Mouse (Mus musculus): ENCODE data around the gene Pitpnm2. TPM values are rescaled to one million over a fixed set of nuclear protein-coding genes. Genes with fewer than 3 reads are reported as not detected.

Gene Pitpnm2
- total RNA-seq, 2 experiments from 2014 or later: 24.7 to 28.9 TPM

DNA sequence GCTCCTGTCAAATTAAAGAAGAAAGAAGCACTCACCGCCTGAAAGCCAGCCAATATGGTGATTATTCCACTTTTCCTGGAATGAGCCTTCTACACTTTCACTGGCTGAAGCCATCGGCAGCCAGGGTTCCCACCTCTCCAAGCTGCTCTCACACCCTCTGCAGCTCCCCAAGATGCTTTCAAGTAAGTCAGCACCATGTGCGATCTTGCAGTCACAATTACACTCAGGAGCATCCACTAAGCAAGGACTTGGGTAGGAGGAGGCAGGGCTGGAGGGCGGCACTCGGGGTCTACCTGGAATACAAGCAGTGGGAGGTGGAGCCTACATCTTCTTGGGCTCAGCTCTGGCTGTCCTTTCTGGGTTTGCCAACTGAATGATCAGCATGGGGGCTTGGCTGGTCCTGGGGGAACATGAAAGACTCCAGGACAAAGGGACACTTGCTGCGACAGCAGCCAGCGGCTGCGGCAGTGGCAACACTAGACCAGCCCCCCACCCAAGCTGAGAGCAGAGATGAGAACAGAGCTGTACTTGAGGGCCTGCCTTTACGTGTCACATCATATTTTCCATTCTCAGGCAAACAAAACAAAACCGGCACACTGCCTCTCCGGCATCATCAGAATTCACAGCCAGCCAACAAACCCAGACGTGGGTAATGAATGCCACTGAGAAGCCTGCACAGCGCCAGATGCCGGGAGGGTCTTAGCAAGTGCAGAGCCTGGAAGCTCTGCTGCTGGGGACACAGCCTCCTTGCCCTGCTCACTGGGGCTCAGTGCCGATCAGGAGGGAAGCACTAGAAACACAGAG, 64.5 kb downstream of the Pitpnm2 start:
- DNase-seq (ENCODE audit: low spot score in 2 of 2): no peak

- no peak for DNase-seq (ENCODE audit: low spot score in 2 of 2)
Observed at GRCm38 (mm10) chr5:124184191-124184590, 65.4 kb downstream of the Pitpnm2 start.

GRCm38 (mm10) chr5:124182642-124183041, 66.9 kb downstream of the Pitpnm2 start:
- DNase-seq (ENCODE audit: low spot score in 2 of 2): no peak

DNA sequence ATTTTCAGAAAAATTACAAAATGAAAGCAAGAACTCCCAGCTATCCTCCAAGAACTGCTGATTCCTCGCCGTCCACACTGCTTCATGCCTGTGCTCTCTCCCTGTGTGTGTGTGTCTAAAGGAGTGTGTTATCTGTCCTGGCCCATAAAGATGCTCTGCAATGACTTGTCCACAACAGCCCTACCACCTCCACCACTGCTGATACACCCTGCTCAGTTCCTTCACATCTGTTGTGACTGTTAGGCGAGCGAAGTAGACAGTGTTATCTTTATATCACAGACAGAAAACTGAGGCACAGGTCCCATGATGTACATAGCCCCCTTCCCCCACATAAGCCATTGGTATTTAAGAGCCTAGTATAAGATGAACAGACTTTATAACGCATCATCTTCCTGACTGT, 67.5 kb downstream of the Pitpnm2 start:
- DNase-seq (ENCODE audit: low spot score in 2 of 2): no peak

DNA sequence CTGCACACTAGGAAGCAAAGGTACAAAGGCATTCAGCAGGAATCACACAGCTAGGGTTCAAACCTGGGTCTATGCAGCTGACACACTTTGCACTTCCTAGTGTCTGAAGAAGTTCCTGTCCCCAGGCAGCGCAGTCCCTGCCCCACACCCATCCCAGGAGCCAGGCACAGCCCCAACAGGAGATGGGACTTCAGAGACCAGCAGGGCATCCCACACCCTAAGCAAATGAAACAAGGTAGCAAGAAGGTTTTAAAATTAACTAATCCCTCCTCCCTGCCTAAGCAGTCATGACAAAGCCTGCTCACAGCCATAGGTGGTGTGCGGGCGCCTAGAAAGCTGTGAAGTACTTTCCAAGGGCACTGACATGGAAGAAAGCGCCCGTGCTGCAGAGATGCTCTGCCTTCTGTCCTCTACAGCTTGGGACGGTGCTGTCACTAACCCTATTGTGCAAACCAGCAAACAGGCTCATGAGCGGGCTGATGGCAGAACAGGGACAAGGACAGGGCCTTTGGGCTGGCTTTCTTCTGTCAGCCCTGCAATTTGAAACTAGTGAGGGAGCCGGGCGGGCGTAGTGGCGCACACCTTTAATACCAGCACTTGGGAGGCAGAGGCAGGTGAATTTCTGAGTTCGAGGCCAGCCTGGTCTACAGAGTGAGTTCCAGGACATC, 68.9 kb downstream of the Pitpnm2 start:
- DNase-seq (ENCODE audit: low spot score in 2 of 2): no peak

- DNase-seq (ENCODE audit: low spot score in 2 of 2): no peak
Observed at GRCm38 (mm10) chr5:124179411-124179810, 70.1 kb downstream of the Pitpnm2 start.

- DNase-seq (ENCODE audit: low spot score in 2 of 2): no peak
Observed at GRCm38 (mm10) chr5:124176726-124177132, 72.8 kb downstream of the Pitpnm2 start.

GRCm38 (mm10) chr5:124175138-124175537, 74.4 kb downstream of the Pitpnm2 start:
- no peak for DNase-seq (ENCODE audit: low spot score in 2 of 2)

GRCm38 (mm10) chr5:124173012-124173985, 76.3 kb downstream of the Pitpnm2 start:
- peak in 1 of 2 experiments; percentile 52 for DNase-seq (ENCODE audit: low spot score in 2 of 2)

DNA sequence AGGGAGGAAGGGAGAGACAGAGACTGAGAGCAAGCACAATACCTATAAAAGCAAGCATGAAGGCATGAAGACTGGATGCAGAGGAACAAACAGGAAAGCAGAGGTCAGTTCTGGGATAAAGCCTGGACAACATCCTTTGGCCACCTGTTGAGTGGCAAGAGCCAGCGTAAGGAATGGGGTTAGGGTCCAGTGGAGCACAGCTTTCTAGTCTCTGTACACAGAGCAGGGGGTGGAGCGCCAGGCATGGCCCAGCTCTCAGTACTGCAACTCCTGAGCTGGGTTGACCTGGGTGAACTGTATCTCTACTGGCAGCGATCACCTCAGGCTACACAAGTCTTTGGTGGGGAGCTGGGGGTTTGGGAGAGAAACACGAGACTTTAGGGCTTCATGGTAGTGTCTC, 77.3 kb downstream of the Pitpnm2 start:
- no peak for DNase-seq (ENCODE audit: low spot score in 2 of 2)

- no peak for DNase-seq (ENCODE audit: low spot score in 2 of 2)
Observed at GRCm38 (mm10) chr5:124171781-124172180, 77.8 kb downstream of the Pitpnm2 start.

- DNase-seq (ENCODE audit: low spot score in 2 of 2): no peak
Observed at GRCm38 (mm10) chr5:124169224-124169621, 80.3 kb downstream of the Pitpnm2 start.

GRCm38 (mm10) chr5:124168428-124169223, 80.9 kb downstream of the Pitpnm2 start:
- DNase-seq (ENCODE audit: low spot score in 2 of 2): no peak

DNA sequence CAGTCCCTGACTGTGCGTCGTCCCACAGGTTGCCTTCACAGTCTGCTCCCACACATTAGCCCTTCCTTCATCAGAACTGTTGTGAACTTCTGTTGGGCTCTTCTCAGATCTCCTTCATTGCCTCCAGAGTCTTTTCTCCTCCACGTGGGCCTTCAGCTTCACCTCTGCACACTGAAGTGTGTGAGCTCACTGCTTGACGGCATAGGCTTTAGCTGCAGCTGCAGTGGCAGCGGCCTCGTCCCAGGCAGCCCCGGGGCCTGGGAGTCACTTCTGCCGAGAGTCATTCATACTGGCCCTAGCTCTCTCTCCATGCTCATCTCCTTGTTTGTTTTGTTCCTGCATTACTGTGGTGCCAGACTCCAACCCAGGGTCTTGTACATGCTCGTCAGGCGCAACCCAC, 81.9 kb downstream of the Pitpnm2 start:
- DNase-seq (ENCODE audit: low spot score in 2 of 2): no peak

GRCm38 (mm10) chr5:124166741-124167140, 82.8 kb downstream of the Pitpnm2 start:
- no peak for DNase-seq (ENCODE audit: low spot score in 2 of 2)

DNA sequence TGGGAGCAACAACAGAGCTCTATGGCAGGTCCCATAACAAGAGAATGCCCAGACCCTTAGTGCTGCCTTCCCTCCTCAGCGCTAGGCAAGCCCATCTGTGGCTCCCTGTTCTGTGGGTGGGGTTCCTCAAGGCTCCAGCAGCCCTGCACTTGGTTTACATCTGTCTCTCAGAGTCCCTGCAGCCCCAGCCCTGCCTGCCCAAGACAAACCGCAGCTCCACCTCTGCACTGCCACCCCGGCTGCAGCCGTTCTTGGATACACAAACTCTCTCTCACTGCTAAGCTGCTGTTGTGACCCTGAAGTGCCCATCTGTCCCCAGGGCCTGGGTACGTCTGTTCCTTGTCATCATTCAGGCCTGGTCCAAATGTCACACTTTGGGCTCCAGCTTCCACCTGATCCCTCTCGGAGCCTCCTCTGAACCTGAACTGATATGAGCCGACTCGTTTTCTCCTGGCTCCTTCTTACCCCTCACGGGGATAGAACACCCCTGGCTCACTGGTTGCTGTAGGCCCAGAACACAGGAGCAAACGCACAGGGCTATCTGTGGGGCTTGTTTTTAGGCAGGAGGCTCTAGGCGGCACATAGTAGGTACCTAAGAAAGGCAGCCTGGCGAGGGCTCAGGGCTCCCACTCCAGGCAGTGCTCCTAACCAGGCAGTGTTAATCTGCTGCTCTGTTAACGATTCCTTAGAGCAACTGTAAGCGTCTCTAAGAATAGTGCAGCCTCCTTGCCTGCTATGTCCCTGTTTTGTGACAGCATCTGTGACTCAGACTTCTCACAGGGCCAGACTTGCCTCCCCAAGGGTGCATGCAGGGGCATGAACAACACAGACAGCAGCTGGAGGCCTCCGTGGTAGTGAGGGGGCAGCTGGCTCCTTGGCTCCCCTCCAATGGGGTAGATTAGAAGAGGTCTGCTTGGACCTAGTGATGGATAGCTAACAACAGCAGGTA, 83.7 kb downstream of the Pitpnm2 start:
- DNase-seq (ENCODE audit: low spot score in 2 of 2): peak in 1 of 2 experiments; percentile 41

DNA sequence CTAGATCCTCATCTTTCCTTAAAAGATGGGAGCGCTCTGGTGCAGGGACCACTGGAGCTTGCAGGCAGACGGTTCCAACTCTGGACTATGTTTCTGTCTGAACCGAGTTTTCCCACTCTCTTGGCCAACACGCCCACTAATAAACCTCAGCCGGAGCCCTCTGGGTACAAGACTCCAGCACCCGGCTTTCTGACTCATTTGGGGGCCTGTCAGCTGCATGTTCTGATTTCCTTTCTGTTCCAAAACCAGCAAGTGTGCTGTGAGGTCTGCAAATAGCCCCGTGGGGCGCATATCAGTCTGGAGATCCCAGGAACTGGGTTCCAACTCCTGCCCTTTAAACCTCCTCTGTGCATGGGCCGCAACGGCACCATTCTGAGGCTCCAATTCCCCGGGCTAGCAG, 86.1 kb downstream of the Pitpnm2 start:
- DNase-seq (ENCODE audit: low spot score in 2 of 2): no peak

DNA sequence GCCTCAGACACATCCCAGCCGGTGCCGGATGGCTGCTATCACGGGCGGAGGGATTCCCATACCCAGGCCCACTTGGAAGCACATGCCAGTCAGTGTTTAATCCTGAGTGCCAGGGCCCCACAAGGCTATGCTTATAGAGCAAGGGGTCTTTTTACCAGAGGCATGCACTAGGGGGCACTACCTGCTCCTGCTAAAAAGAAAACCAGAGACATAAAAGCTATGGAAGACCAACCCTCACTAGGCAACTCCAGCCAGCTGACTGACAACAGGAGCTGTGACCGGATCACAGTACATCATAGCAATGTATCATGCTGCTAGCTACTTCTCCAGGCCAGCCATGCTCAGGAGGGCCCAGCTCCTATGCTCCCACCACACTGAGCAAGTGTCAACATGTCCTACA, 87.0 kb downstream of the Pitpnm2 start:
- DNase-seq (ENCODE audit: low spot score in 2 of 2): peak in 1 of 2 experiments; percentile 72

DNA sequence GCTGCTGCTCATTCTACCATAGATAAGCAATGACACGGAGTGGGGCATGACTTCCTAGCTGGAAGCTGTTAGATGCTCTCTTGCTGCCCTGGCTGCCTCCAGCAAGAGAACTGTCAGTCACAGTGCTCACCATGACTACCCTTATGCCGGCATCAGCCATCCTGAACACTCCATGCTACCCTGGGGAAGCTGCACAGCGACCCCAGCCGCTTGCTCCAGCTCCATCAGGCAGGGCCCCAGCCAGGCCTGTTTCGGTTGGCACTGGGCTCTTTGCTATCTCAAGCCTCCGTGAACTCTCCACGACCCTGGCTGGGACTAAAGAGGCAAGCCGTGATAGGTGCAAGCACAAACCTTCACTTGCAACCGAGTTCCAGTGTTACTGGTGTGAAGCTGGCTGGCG, 87.7 kb downstream of the Pitpnm2 start:
- DNase-seq (ENCODE audit: low spot score in 2 of 2): no peak
